Mouse (Mus musculus): Measurements from ENCODE around the gene Mageb5. TPM values are rescaled to one million over a fixed set of nuclear protein-coding genes. Genes with fewer than 3 reads are reported as not detected.
"Not testable (repeated sequence)": the region's sequence is repeated elsewhere in the genome, so short reads cannot be mapped to it uniquely, and the experiment has no call there.

Mageb5 gene
- total RNA-seq (2021) = not detected
- long read RNA-seq, experiment 1 = 0 reads
- long read RNA-seq, experiment 2 = 0 reads

- intact Hi-C loops (cut with DNase I); DNase-seq (ENCODE audit: low spot score in 2 of 2): not testable (repeated sequence)
These were observed at the start of gene Mageb5 for GRCm38 (mm10) chrX:91782918-91783317. TSS of gene Mageb5 (minus strand) at chrX:91783018.

- DNase-seq (ENCODE audit: low spot score in 2 of 2); intact Hi-C loops (cut with DNase I): not testable (repeated sequence)
These were observed 23.1 kb downstream of the Mageb5 start for GRCm38 (mm10) chrX:91759591-91760226.

Other genes with a start within 250 kb of the Mageb5 start
- gene 1700084M14Rik, start 207.1 kb downstream of the Mageb5 start, total RNA-seq (2021) = not detected
- not detected for gene Gm14781, start 150.8 kb downstream of the Mageb5 start, total RNA-seq (2021)
- not detected for gene Mageb1, start 233.3 kb upstream of the Mageb5 start, total RNA-seq (2021)

All from left cerebral cortex, postnatal 14 days (tissue).